Mouse (Mus musculus) intestine, embryonic 16.5 days (tissue): ENCODE data around the gene Wfdc21. TPM values are rescaled to one million over a fixed set of nuclear protein-coding genes. Genes with fewer than 3 reads are reported as not detected.

ENCODE experiments used
- ATAC-seq: fragments of 200-750 bp; cut with Nextera tagmentation; 2 replicates; pipeline ENCODE4 v1.8.0; 2017; ENCODE audit warnings: moderate TSS enrichment, moderate library complexity
- H3K27ac ChIP-seq: fragments of 300-500 bp; sonication (generic); 2 replicates; pipeline ENCODE4 v1.5.1; 2014; ENCODE audit warnings: mild to moderate bottlenecking, low read length
- H3K27me3 ChIP-seq: fragments of 300-500 bp; sonication (generic); replicated peaks from 2 replicates; pipeline ENCODE4 v1.6.1; 2014; ENCODE audit warnings: low read length, control low read depth, mixed read lengths; ENCODE audit not compliant: control insufficient read depth, insufficient read depth
- H3K36me3 ChIP-seq: fragments of 300-500 bp; sonication (generic); 2 replicates; pipeline ENCODE4 v1.6.1; 2014; ENCODE audit warnings: low read length, control low read depth; ENCODE audit not compliant: control insufficient read depth, insufficient read depth
- H3K4me1 ChIP-seq: fragments of 300-500 bp; sonication (generic); 2 replicates; pipeline ENCODE4 v1.6.1; 2014; ENCODE audit warnings: low read length, control low read depth, mixed read lengths; ENCODE audit not compliant: control insufficient read depth, insufficient read depth
- H3K4me2 ChIP-seq: fragments of 300-500 bp; sonication (generic); 2 replicates; pipeline ENCODE4 v1.6.1; 2014; ENCODE audit warnings: low read depth, low read length, control low read depth
- H3K4me3 ChIP-seq: fragments of 300-500 bp; sonication (generic); 2 replicates; pipeline ENCODE4 v1.5.1; 2014; ENCODE audit warnings: mild to moderate bottlenecking, low read length
- H3K9ac ChIP-seq: fragments of 300-500 bp; sonication (generic); 2 replicates; pipeline ENCODE4 v1.6.1; 2014; ENCODE audit warnings: low read depth, low read length
- H3K9me3 ChIP-seq: fragments of 300-500 bp; sonication (generic); 2 replicates; pipeline ENCODE4 v1.6.1; 2016; ENCODE audit warnings: low read length, control low read depth; ENCODE audit not compliant: control insufficient read depth
- WGBS: fragments of 180-500 bp; shearing (Covaris S2); extraction: QIAGEN DNeasy Blood & Tissue Kit; methylation state at CpG from one replicate; pipeline ENCODE4 v1.1.7; 2014; 5-methylcytosine and 5-hydroxymethylcytosine counted together
- polyA plus RNA-seq: library from polyadenylated mRNA; unstranded; fragments of >200 nt; fragmentation: Nextera tagmentation; extraction: Ambion mirVana; gene quantifications from 2 replicates; pipeline ENCODE4 v1.2.1, GENCODE M21; 2015

Wfdc21 gene
- polyA plus RNA-seq, 1 experiment from 2014 or later, result 0.60 TPM

- WGBS, result 67% methylated on average over 4 of the region's 4 CpGs
- peaks cover 6% of the 10 kb centered on the region for H3K4me1 ChIP-seq
- no peak overlapping the region for H3K4me2 ChIP-seq
- H3K9ac ChIP-seq, result no peak overlapping the region
- H3K4me3 ChIP-seq, result no peak overlapping the region
- no peak overlapping the region for H3K27ac ChIP-seq
- no peaks in the 10 kb centered on the region for H3K9me3 ChIP-seq
- no peaks in the 10 kb centered on the region for H3K27me3 ChIP-seq
- no peak for ATAC-seq
- no peaks in the 10 kb centered on the region for H3K36me3 ChIP-seq
Measured at GRCm38 (mm10) chr11:83791133-83791532, 44.4 kb downstream of the Wfdc21 start.

GRCm38 (mm10) chr11:83792316-83792914 is 45.7 kb downstream of the Wfdc21 start:
- 0 out of 2 replicates have a peak overlapping the region, but pooled peaks have one; percentile 0 for H3K27ac ChIP-seq
- H3K4me2 ChIP-seq, result no peak overlapping the region
- WGBS, result 49% methylated on average over 12 of the region's 12 CpGs
- H3K4me1 ChIP-seq, result no peaks in the 10 kb centered on the region
- ATAC-seq, result peak; percentile 88
- no peak overlapping the region for H3K9ac ChIP-seq
- H3K4me3 ChIP-seq, result no peak overlapping the region
- H3K27me3 ChIP-seq, result no peaks in the 10 kb centered on the region
- no peaks in the 10 kb centered on the region for H3K36me3 ChIP-seq
- no peaks in the 10 kb centered on the region for H3K9me3 ChIP-seq

GRCm38 (mm10) chr11:83793264-83793663 is 46.5 kb downstream of the Wfdc21 start:
- H3K9me3 ChIP-seq, result no peaks in the 10 kb centered on the region
- H3K4me1 ChIP-seq, result no peaks in the 10 kb centered on the region
- ATAC-seq, result no peak
- H3K27ac ChIP-seq, result no peak overlapping the region
- H3K4me3 ChIP-seq, result no peak overlapping the region
- no peak overlapping the region for H3K4me2 ChIP-seq
- H3K36me3 ChIP-seq, result no peaks in the 10 kb centered on the region
- no peak overlapping the region for H3K9ac ChIP-seq
- 74% methylated on average over 14 of the region's 14 CpGs for WGBS
- H3K27me3 ChIP-seq, result no peaks in the 10 kb centered on the region

GRCm38 (mm10) chr11:83796112-83796511 is 49.4 kb downstream of the Wfdc21 start:
- Histone ChIP-seq H3K36me3 (no peaks in the 10 kb centered on the region), H3K4me3 (no peak overlapping the region), H3K9ac (no peak overlapping the region), H3K9me3 (no peaks in the 10 kb centered on the region), H3K27me3 (no peaks in the 10 kb centered on the region), H3K27ac (no peak overlapping the region), H3K4me1 (no peaks in the 10 kb centered on the region), H3K4me2 (no peak overlapping the region)
- ATAC-seq, result no peak
- 76% methylated on average over 6 of the region's 6 CpGs for WGBS

DNA sequence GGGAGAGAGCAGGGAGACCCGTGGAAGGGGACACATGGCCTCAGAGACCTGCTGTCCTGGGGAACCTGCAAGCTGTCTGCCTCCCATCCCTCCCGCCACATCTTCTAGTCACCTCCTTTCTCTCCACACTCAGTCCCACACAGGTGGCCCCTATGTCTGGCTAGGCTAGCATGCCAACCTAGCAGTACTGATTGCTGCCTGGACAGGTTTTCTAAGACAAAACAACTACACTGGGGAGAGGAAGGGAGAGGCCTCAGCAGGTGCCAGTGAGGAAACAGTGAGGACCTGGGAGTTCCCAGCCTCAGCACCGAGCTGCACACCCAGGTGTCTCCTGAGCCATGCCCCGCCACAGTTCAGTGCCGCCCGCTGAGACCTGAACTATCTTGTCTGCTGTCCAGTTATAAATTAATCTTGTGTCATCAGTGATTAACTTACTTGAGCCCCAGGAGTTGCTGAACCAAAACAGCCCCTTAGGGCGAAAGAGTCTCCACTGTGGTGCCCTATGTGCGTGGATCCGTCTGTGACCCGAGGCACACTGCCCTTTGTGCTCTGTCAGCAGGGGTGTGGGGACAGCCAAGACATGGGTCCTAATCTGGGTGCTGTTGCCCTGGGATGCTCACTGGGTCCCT is 50.4 kb downstream of the Wfdc21 start:
- Histone ChIP-seq H3K4me1 (no peaks in the 10 kb centered on the region), H3K9ac (no peak overlapping the region), H3K27ac (no peak overlapping the region), H3K4me2 (no peak overlapping the region), H3K36me3 (no peaks in the 10 kb centered on the region), H3K9me3 (no peaks in the 10 kb centered on the region), H3K27me3 (no peaks in the 10 kb centered on the region), H3K4me3 (no peak overlapping the region)
- 74% methylated on average over 10 of the region's 10 CpGs for WGBS
- ATAC-seq, result no peak

- Histone ChIP-seq H3K9ac (no peak overlapping the region), H3K4me2 (no peak overlapping the region), H3K4me1 (no peaks in the 10 kb centered on the region), H3K9me3 (no peaks in the 10 kb centered on the region), H3K27ac (no peak overlapping the region), H3K4me3 (no peak overlapping the region), H3K36me3 (no peaks in the 10 kb centered on the region), H3K27me3 (no peaks in the 10 kb centered on the region)
- 68% methylated on average over 12 of the region's 12 CpGs for WGBS
- ATAC-seq, result no peak
Measured at GRCm38 (mm10) chr11:83799871-83800430, 53.2 kb downstream of the Wfdc21 start.

DNA sequence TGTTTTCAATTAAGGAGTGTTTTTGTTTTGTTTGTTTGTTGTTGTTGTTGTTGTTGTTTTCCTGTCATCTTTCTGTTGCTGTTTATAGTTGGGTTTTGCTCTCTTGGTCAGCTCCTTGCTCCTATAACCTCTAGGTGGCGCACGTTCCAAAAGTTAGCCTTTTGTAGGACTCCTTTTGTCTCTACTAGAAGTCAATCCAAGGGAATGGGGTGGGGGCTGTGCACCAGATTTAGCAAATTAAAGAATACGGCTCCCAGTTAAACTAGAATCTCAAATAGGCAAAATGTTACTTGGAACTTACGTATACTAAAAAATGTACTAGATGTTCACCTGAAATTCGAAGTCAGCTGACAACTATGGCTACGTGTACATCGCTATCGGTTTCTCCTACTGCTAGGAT is 55.4 kb downstream of the Wfdc21 start:
- no peak overlapping the region for H3K27ac ChIP-seq
- H3K27me3 ChIP-seq, result no peaks in the 10 kb centered on the region
- no peak overlapping the region for H3K4me3 ChIP-seq
- 67% methylated on average over 8 of the region's 8 CpGs for whole genome bisulfite sequencing
- H3K36me3 ChIP-seq, result no peaks in the 10 kb centered on the region
- no peak overlapping the region for H3K4me2 ChIP-seq
- no peaks in the 10 kb centered on the region for H3K4me1 ChIP-seq
- ATAC-seq, result no peak
- no peak overlapping the region for H3K9ac ChIP-seq
- no peaks in the 10 kb centered on the region for H3K9me3 ChIP-seq

Other genes starting within 250 kb of the Wfdc21 start
- gene Heatr9, start 224.8 kb upstream of the Wfdc21 start, polyA plus RNA-seq, result not detected in 2 replicates
- gene Ccl5, start 216.4 kb upstream of the Wfdc21 start, polyA plus RNA-seq, result 3.5 and 4.8 TPM in 2 replicates
- 47.6 and 52.6 TPM in 2 replicates for gene Ccl9, start 168.3 kb upstream of the Wfdc21 start, polyA plus RNA-seq
- 30.3 and 39.1 TPM in 2 replicates for gene Ccl6, start 153.9 kb upstream of the Wfdc21 start, polyA plus RNA-seq
- not detected in 2 replicates for gene Rpl9-ps1, start 101.3 kb upstream of the Wfdc21 start, polyA plus RNA-seq
- 0.43 and 0.66 TPM in 2 replicates for gene Ccl3, start 97.6 kb upstream of the Wfdc21 start, polyA plus RNA-seq
- 0.37 and 0.64 TPM in 2 replicates for gene Ccl4, start 84.4 kb upstream of the Wfdc21 start, polyA plus RNA-seq
- gene Wfdc17, start 42.9 kb upstream of the Wfdc21 start, polyA plus RNA-seq, result 1.9 and 2.3 TPM in 2 replicates
- 0.38 TPM in 1 of 2 replicates, not detected in the other for gene Wfdc18, start 37.9 kb upstream of the Wfdc21 start, polyA plus RNA-seq
- 16.3 and 18.1 TPM in 2 replicates for gene Heatr6, start 6.8 kb downstream of the Wfdc21 start, polyA plus RNA-seq
- gene Hnf1b, start 103.1 kb downstream of the Wfdc21 start, polyA plus RNA-seq, result 9.0 and 9.8 TPM in 2 replicates
- 23.8 and 24.0 TPM in 2 replicates for gene Ddx52, start 195.1 kb downstream of the Wfdc21 start, polyA plus RNA-seq
- 6.6 and 8.0 TPM in 2 replicates for gene Synrg, start 217.5 kb downstream of the Wfdc21 start, polyA plus RNA-seq